Mouse (Mus musculus) testis, postnatal 14 days (tissue): Measurements from ENCODE around the gene Smoc1.

Source experiments
- DNase-seq: peaks from one replicate; pipeline ENCODE4 v3.0.0; 2021; ENCODE audit warnings: low spot score

Smoc1 gene

GRCm38 (mm10) chr12:81026277-81026994 is at the start of gene Smoc1:
TSS of gene Smoc1 (plus strand) at chr12:81026808.
- DNase-seq, result peak; percentile 85

DNA sequence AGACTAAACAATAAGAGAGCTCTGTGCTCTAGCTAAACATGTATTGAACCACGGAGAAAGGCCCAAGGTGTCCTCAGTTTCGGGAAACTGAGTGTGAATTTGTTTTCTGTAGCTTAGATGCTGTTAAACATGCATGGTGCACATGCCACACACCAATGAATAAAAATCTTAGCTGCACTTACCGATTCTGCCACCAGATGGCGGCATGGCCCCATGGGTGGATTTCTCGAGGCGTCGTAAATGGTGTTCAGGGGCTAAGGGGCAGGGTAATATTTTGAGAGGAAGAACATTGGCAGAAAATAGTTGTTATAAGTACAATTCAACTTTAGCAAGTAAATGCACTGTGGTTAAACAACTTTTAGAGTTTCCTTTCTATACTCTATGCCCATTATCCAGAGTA is 44.3 kb upstream of the Smoc1 start:
- DNase-seq, result peak; percentile 41

- DNase-seq, result no peak
Observed at GRCm38 (mm10) chr12:80983695-80984094, 42.9 kb upstream of the Smoc1 start.

DNA sequence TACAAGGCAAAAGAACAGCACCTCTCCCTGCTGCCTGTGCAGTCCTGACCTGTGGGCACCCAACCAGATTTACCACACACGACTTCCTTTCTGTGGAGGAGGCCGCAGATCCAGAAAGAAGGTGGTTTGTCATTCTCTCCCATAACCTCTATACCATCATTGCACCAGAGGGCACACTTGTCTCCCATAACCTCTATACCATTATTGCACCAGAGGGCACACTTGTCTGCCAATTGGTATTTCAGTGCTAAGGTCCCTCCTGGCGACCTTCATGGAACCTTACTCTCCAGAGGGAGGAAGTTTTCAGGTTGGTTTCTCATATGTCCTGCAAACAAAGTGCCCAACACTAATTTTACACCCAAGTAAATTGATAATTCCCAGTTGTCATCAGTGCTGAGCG is 40.0 kb upstream of the Smoc1 start:
- DNase-seq, result no peak

- no peak for DNase-seq
Observed at GRCm38 (mm10) chr12:80988286-80988685, 38.3 kb upstream of the Smoc1 start.

DNA sequence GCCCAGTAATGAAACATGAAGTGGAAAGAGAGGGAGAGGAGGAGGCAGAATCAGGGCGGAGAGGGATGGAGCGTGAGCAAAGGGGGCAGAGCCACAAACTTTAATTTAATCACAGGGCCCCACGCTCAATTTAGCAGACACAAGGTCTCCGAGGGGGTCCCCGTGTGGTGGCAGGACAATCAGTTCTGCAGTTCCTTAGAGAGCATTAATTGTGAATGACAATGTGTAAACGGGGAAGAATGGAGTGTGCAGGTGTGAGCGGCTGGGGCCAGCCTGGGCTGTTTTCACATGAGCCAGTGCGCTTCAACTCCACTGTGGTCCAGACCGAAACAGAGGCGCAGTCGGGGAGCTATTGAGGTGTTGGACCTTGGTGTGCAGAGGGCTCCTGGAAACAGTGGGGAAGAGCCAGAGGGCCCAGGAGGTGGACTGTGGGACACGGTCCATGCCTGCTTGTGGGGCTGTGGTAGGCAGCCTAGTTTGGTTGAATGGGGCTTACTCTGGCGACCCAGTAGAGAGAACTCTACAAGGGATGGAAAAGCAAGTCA is 35.6 kb upstream of the Smoc1 start:
- no peak for DNase-seq

DNA sequence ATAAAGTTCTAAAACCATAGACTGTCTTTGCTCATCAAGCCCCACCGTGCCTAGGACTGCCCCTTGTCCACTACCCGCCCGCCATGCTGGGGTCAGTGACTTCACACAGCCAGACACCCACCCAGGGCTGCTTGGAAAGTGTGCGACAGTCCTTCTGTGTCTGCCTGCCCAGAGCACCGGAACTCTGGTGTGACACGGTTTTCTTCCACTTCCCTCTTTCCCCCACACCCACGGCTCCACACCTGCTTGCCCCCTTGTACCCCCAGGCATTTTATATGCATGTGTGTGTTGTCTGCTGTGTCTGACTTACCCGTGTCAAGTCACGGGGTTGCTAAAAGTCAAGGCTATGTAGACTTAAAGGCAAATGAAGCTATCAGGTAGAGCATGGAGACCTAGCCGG is 34.8 kb upstream of the Smoc1 start:
- DNase-seq, result no peak

- DNase-seq, result no peak
Observed at GRCm38 (mm10) chr12:80992540-80993122, 34.0 kb upstream of the Smoc1 start.

- DNase-seq, result no peak
Observed at GRCm38 (mm10) chr12:80993773-80994172, 32.8 kb upstream of the Smoc1 start.

GRCm38 (mm10) chr12:80995326-80995725 is 31.3 kb upstream of the Smoc1 start:
- no peak for DNase-seq

DNA sequence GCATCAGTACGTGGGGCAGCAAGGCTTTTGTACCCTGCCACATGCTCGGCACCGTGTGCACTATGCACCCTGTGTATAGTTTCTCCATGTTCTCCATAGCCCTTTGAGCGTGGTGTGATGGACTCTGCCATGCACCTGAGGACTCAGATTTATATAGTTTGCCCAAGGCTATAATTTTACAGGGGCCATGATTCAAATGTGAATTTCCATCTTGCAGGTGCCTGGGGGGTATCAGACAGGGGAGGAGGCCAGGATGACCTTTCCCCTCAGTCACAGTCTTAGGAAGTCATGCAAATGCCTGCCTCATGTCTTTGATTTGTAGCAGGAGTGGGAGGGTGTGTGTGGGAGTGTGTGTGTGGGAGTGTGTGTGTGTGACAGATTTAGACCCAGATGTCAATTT is 29.0 kb upstream of the Smoc1 start:
- no peak for DNase-seq

- no peak for DNase-seq
Observed at GRCm38 (mm10) chr12:80998528-80999221, 27.9 kb upstream of the Smoc1 start.

GRCm38 (mm10) chr12:81000924-81001323 is 25.7 kb upstream of the Smoc1 start:
- DNase-seq, result no peak

DNA sequence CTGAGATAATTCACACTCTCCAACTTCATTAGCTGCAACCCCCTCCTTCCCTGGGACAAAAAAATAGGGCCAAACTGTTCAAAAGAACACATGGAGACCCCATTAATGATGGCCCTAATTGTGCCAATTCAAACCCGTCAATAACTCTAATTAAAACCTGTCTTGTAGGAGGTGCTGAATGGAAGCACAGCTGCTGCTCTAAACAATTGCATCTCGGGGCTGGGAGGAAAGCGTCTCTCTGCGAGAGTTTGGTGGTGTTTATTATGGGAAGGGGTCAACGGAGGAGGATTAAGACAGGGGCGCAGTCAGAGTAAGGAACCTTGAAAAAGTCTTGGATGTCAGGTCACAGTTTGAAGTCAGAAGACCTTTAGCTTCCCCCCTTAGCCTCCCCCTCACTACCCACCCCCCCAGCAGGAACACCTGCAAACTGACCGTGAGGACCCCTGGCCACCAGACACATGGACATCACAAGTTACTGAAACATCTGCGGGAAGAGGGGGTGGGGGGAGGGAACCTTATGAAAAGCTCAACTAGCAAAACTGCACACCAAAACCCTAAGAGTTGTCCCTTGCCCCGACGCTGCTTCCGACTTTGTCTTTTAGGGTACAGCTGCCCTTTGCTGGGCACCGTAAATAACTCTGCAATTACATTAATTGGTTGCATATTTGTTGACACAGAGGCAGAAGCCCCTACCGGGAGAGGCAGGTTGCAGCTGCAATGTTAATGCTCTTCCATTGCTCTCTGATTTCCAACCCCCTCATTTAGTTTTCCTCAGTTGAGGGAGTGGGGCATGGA is 23.6 kb upstream of the Smoc1 start:
- no peak for DNase-seq

GRCm38 (mm10) chr12:81009813-81010212 is 16.8 kb upstream of the Smoc1 start:
- no peak for DNase-seq

- DNase-seq, result no peak
Observed at GRCm38 (mm10) chr12:81011994-81012393, 14.6 kb upstream of the Smoc1 start.

- DNase-seq, result peak; percentile 64
Observed at GRCm38 (mm10) chr12:81013496-81013895, 13.1 kb upstream of the Smoc1 start.

GRCm38 (mm10) chr12:81017624-81018023 is 9.0 kb upstream of the Smoc1 start:
- DNase-seq, result no peak

GRCm38 (mm10) chr12:81018516-81019279 is 7.9 kb upstream of the Smoc1 start:
- no peak for DNase-seq

- no peak for DNase-seq
Observed at GRCm38 (mm10) chr12:81019280-81019935, 7.2 kb upstream of the Smoc1 start.

GRCm38 (mm10) chr12:81024407-81024806 is 2.2 kb upstream of the Smoc1 start:
- no peak for DNase-seq
